Mouse (Mus musculus): ENCODE results near the gene Mettl23. TPM values are rescaled to one million over a fixed set of nuclear protein-coding genes. Genes with fewer than 3 reads are reported as not detected.

Gene Mettl23
- polyA plus RNA-seq (2012; rRNA removed): 32.7 and 33.3 TPM in 2 replicates

GRCm38 (mm10) chr11:116843261-116844233 is at the start of gene Mettl23, which contains the start of gene Jmjd6:
TSS of gene Mettl23 (plus strand) at chr11:116843278.
TSS of gene Jmjd6 (minus strand) at chr11:116843449.
- peak; percentile 18; the same call in 1 of the 2 replicates for TF ChIP-seq POLR2A (IDR thresholded peaks at IDR 0.05; ENCODE audit: extremely low read depth, insufficient read depth, low read length)
- no peak for TF ChIP-seq CTCF (IDR thresholded peaks at IDR 0.05; ENCODE audit: extremely low read depth, insufficient read depth, low read length)
- peak within 1 kb of the TSS; percentile 93 for H3K27ac ChIP-seq (ENCODE audit: insufficient read depth, low read length)
- peaks cover 5% of the 10 kb centered on the region; the same call in 1 of the 2 replicates for H3K4me1 ChIP-seq (ENCODE audit: control insufficient read depth, insufficient read depth, low read length)
- peak within 1 kb of the TSS; percentile 87 for H3K4me3 ChIP-seq (ENCODE audit: insufficient read depth, low read length)

DNA sequence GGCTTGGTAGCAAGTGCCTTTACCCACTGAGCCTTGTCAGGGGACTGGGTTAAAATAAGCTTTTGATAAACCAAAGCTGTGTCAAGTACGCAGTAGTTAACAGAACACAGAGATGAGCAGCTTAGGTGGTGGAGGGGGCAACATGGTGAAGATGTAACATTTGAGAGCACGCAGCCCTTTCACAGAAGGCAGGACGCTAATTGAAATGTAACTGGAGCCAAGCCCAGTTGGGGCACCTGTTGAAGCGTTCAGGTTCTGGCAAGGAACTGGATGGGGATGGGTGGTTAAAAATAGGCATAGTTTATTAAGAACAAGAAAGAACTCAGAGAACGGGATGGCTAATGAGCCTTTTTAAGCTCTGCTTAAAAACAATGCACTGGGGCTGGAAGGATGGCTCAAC is 43.7 kb upstream of the Mettl23 start:
- H3K4me3 ChIP-seq (ENCODE audit: insufficient read depth, low read length): no peak overlapping the region
- no peak for TF ChIP-seq CTCF (IDR thresholded peaks at IDR 0.05; ENCODE audit: extremely low read depth, insufficient read depth, low read length)
- TF ChIP-seq POLR2A (IDR thresholded peaks at IDR 0.05; ENCODE audit: extremely low read depth, insufficient read depth, low read length): no peak
- no peak overlapping the region for H3K27ac ChIP-seq (ENCODE audit: insufficient read depth, low read length)
- H3K4me1 ChIP-seq (ENCODE audit: control insufficient read depth, insufficient read depth, low read length): no peaks in the 10 kb centered on the region

DNA sequence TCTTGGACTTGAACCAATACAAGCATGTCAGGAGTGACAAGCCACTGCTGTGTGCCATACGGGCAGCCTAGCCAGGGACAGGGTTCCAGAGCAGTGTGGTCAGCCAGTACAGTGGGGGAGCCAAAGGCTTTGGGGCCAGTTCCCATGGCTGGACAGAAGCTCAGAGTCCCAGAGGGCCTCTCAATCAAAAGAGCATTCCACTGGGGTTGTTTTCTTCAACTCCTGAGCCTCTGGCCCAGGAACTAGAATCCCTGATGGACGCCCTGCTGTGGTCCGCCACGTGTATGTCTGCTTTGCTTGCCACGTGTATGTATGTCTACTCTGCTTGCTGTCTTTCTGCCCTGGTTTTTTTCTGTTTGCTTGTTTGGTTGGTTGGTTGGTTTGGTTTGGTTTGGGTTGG is 42.0 kb upstream of the Mettl23 start:
- TF ChIP-seq POLR2A (IDR thresholded peaks at IDR 0.05; ENCODE audit: extremely low read depth, insufficient read depth, low read length) (no peak), CTCF (IDR thresholded peaks at IDR 0.05; ENCODE audit: extremely low read depth, insufficient read depth, low read length) (no peak)
- H3K4me1 ChIP-seq (ENCODE audit: control insufficient read depth, insufficient read depth, low read length): no peaks in the 10 kb centered on the region
- H3K27ac ChIP-seq (ENCODE audit: insufficient read depth, low read length): no peak overlapping the region
- H3K4me3 ChIP-seq (ENCODE audit: insufficient read depth, low read length): no peak overlapping the region

DNA sequence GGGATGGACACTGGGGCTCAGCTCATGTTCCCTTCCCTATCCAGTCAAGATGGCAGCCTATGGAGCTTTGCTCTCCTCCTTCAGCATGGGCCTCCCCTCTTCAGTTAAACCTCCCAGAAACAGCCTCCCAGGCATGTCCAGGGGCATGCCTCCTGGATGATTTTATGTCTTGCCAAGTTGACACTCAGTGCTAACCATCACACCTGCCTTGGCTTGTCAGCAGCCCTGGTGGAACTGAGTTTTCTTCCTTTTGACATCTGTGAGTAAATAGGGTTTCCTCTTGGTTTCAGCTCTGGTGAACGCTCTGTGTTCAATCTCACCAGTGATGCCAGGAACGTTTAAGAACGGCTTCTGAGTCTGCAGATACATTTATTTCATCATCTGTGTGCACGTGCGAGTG is 40.4 kb upstream of the Mettl23 start:
- no peaks in the 10 kb centered on the region for H3K4me1 ChIP-seq (ENCODE audit: control insufficient read depth, insufficient read depth, low read length)
- no peak overlapping the region for H3K4me3 ChIP-seq (ENCODE audit: insufficient read depth, low read length)
- H3K27ac ChIP-seq (ENCODE audit: insufficient read depth, low read length): no peak overlapping the region
- TF ChIP-seq CTCF (IDR thresholded peaks at IDR 0.05; ENCODE audit: extremely low read depth, insufficient read depth, low read length) (no peak), POLR2A (IDR thresholded peaks at IDR 0.05; ENCODE audit: extremely low read depth, insufficient read depth, low read length) (no peak)

- no peak for TF ChIP-seq POLR2A (IDR thresholded peaks at IDR 0.05; ENCODE audit: extremely low read depth, insufficient read depth, low read length)
- TF ChIP-seq CTCF (IDR thresholded peaks at IDR 0.05; ENCODE audit: extremely low read depth, insufficient read depth, low read length): no peak
- no peak overlapping the region for H3K27ac ChIP-seq (ENCODE audit: insufficient read depth, low read length)
- H3K4me1 ChIP-seq (ENCODE audit: control insufficient read depth, insufficient read depth, low read length): peaks cover 3% of the 10 kb centered on the region; the same call in 1 of the 2 replicates
- no peak overlapping the region for H3K4me3 ChIP-seq (ENCODE audit: insufficient read depth, low read length)
These were observed 36.7 kb upstream of the Mettl23 start for GRCm38 (mm10) chr11:116806136-116807071.

- Histone ChIP-seq H3K4me3 (ENCODE audit: insufficient read depth, low read length) (no peak overlapping the region), H3K27ac (ENCODE audit: insufficient read depth, low read length) (no peak overlapping the region), H3K4me1 (ENCODE audit: control insufficient read depth, insufficient read depth, low read length) (peaks cover 3% of the 10 kb centered on the region; the same call in 1 of the 2 replicates)
- TF ChIP-seq POLR2A (IDR thresholded peaks at IDR 0.05; ENCODE audit: extremely low read depth, insufficient read depth, low read length) (no peak), CTCF (IDR thresholded peaks at IDR 0.05; ENCODE audit: extremely low read depth, insufficient read depth, low read length) (no peak)
These were observed 36.0 kb upstream of the Mettl23 start for GRCm38 (mm10) chr11:116807116-116807515.

- H3K27ac ChIP-seq (ENCODE audit: insufficient read depth, low read length): no peak overlapping the region
These were observed 35.6 kb upstream of the Mettl23 start for GRCm38 (mm10) chr11:116807526-116807925.

DNA sequence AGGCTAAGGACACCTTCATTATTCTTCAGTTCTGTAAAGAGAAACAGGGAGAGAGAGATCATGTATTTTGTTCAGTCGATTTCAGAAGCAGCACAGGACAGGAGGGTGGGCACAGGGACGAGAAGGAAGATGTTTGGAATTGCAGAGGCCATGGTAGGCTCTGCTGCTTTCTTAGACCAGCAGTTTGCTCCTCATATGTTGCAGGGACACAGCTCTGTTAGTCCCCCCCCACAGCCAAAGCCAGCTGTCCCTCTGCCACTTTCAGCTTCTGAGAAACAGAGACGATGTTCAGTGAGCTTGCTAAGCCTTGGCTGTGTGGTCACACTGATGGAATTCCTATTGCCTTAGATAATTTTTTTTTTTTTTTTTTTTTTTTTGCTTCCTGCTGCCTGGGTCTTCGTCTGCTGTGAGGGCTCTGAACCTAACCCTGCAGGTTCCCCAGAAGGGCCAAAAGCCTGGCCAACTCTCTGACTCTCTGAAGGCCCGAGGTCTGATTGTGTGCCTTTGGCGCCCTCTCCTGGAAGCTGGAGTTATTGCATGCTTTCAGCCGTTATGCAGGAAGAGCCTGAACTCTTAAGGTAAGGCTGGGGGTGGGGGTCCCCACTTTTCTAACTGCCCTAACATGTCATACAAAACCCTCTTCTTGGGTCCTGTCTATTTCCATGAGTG is 35.0 kb upstream of the Mettl23 start:
- TF ChIP-seq CTCF (IDR thresholded peaks at IDR 0.05; ENCODE audit: extremely low read depth, insufficient read depth, low read length) (peak; percentile 91), POLR2A (IDR thresholded peaks at IDR 0.05; ENCODE audit: extremely low read depth, insufficient read depth, low read length) (no peak)
- no peak overlapping the region for H3K27ac ChIP-seq (ENCODE audit: insufficient read depth, low read length)

More at GRCm38 (mm10) chr11:116807526-116807925, 35.6 kb upstream of the Mettl23 start:
- peaks cover 3% of the 10 kb centered on the region; the same call in 1 of the 2 replicates for H3K4me1 ChIP-seq (ENCODE audit: control insufficient read depth, insufficient read depth, low read length)
- H3K4me3 ChIP-seq (ENCODE audit: insufficient read depth, low read length): no peak overlapping the region
- TF ChIP-seq POLR2A (IDR thresholded peaks at IDR 0.05; ENCODE audit: extremely low read depth, insufficient read depth, low read length) (no peak), CTCF (IDR thresholded peaks at IDR 0.05; ENCODE audit: extremely low read depth, insufficient read depth, low read length) (no peak)

More for the DNA sequence above, 35.0 kb upstream of the Mettl23 start:
- Histone ChIP-seq H3K4me3 (ENCODE audit: insufficient read depth, low read length) (no peak overlapping the region), H3K4me1 (ENCODE audit: control insufficient read depth, insufficient read depth, low read length) (peaks cover 3% of the 10 kb centered on the region; the same call in 1 of the 2 replicates)

All from cortical plate, adult 2 months (tissue).